Mouse (Mus musculus): Measurements from ENCODE around the gene Cchcr1. TPM values are rescaled to one million over a fixed set of nuclear protein-coding genes. Genes with fewer than 3 reads are reported as not detected.

Gene Cchcr1
- polyA plus RNA-seq (2012; rRNA removed; ENCODE audit: low replicate concordance) = 5.8 and 6.5 TPM in 2 replicates

GRCm38 (mm10) chr17:35516652-35517500 lies at the start of gene Cchcr1, which contains the start of gene Tcf19:
TSS of gene Cchcr1 (plus strand) at chr17:35517100.
TSS of gene Tcf19 (minus strand) at chr17:35516824.

GRCm38 (mm10) chr17:35469842-35470751 lies 46.8 kb upstream of the Cchcr1 start, which contains the start of gene H2-Q10:
TSS of gene H2-Q10 (plus strand) at chr17:35470089.

GRCm38 (mm10) chr17:35505776-35506175 lies 11.1 kb upstream of the Cchcr1 start, which contains the start of gene Pou5f1:
TSS of gene Pou5f1 (plus strand) at chr17:35506018.

GRCm38 (mm10) chr17:35532901-35533300 lies 16.0 kb downstream of the Cchcr1 start, which contains the start of gene Psors1c2:
TSS of gene Psors1c2 (plus strand) at chr17:35533201.

GRCm38 (mm10) chr17:35551881-35552414 lies 35.0 kb downstream of the Cchcr1 start, which contains the start of gene Cdsn:
TSS of gene Cdsn (plus strand) at chr17:35552128.

GRCm38 (mm10) chr17:35567150-35567549 lies 50.2 kb downstream of the Cchcr1 start, which contains the start of gene 2300002M23Rik:
TSS of gene 2300002M23Rik (plus strand) at chr17:35567450.

Other genes starting within 250 kb of the Cchcr1 start
- 0.06 and 0.08 TPM in 2 replicates for gene H2-Q1, start 196.7 kb upstream of the Cchcr1 start, polyA plus RNA-seq (2012; rRNA removed; ENCODE audit: low replicate concordance)
- gene H2-Q2, start 174.9 kb upstream of the Cchcr1 start, polyA plus RNA-seq (2012; rRNA removed; ENCODE audit: low replicate concordance) = 2.9 and 3.9 TPM in 2 replicates
- gene H2-Q4, start 137.5 kb upstream of the Cchcr1 start, polyA plus RNA-seq (2012; rRNA removed; ENCODE audit: low replicate concordance) = 138 and 275 TPM in 2 replicates
- 123 and 169 TPM in 2 replicates for gene H2-Q6, start 92.2 kb upstream of the Cchcr1 start, polyA plus RNA-seq (2012; rRNA removed; ENCODE audit: low replicate concordance)
- 529 and 618 TPM in 2 replicates for gene H2-Q7, start 77.9 kb upstream of the Cchcr1 start, polyA plus RNA-seq (2012; rRNA removed; ENCODE audit: low replicate concordance)
- gene H2-Q10, start 47.0 kb upstream of the Cchcr1 start, polyA plus RNA-seq (2012; rRNA removed; ENCODE audit: low replicate concordance) = 195 and 217 TPM in 2 replicates
- not detected in 2 replicates for gene Pou5f1, start 11.1 kb upstream of the Cchcr1 start, polyA plus RNA-seq (2012; rRNA removed; ENCODE audit: low replicate concordance)
- gene Tcf19, start 276 bp upstream of the Cchcr1 start, polyA plus RNA-seq (2012; rRNA removed; ENCODE audit: low replicate concordance) = 9.0 and 13.1 TPM in 2 replicates
- gene Psors1c2, start 16.1 kb downstream of the Cchcr1 start, polyA plus RNA-seq (2012; rRNA removed; ENCODE audit: low replicate concordance) = 0.79 TPM in 1 of 2 replicates, not detected in the other
- gene Cdsn, start 35.0 kb downstream of the Cchcr1 start, polyA plus RNA-seq (2012; rRNA removed; ENCODE audit: low replicate concordance) = 63.9 and 77.7 TPM in 2 replicates
- gene 2300002M23Rik, start 50.4 kb downstream of the Cchcr1 start, polyA plus RNA-seq (2012; rRNA removed; ENCODE audit: low replicate concordance) = not detected in 2 replicates
- not detected in 2 replicates for gene Sfta2, start 84.4 kb downstream of the Cchcr1 start, polyA plus RNA-seq (2012; rRNA removed; ENCODE audit: low replicate concordance)
- not detected in 2 replicates for gene Gm9573, start 109.5 kb downstream of the Cchcr1 start, polyA plus RNA-seq (2012; rRNA removed; ENCODE audit: low replicate concordance)
- not detected in 2 replicates for gene Mucl3, start 126.6 kb downstream of the Cchcr1 start, polyA plus RNA-seq (2012; rRNA removed; ENCODE audit: low replicate concordance)
- 29.6 and 63.8 TPM in 2 replicates for gene Vars2, start 150.5 kb downstream of the Cchcr1 start, polyA plus RNA-seq (2012; rRNA removed; ENCODE audit: low replicate concordance)
- gene Gtf2h4, start 156.6 kb downstream of the Cchcr1 start, polyA plus RNA-seq (2012; rRNA removed; ENCODE audit: low replicate concordance) = 29.5 and 31.8 TPM in 2 replicates
- 39.2 and 64.6 TPM in 2 replicates for gene Ddr1, start 187.5 kb downstream of the Cchcr1 start, polyA plus RNA-seq (2012; rRNA removed; ENCODE audit: low replicate concordance)

Measured in mammary gland, adult 2 months (tissue).